Mouse (Mus musculus) G1E-ER4 (cell line): Measurements from ENCODE around the gene Vps18. TPM values are rescaled to one million over a fixed set of nuclear protein-coding genes. Genes with fewer than 3 reads are reported as not detected.

ENCODE experiments used
- GATA1 ChIP-seq: IDR thresholded peaks from one replicate; pipeline ENCODE4 v1.8.0; 2012; ENCODE audit warnings: low read length, inconsistent platforms
- polyA plus RNA-seq: library from polyadenylated mRNA; stranded (reverse); fragments of >175 nt; gene quantifications from 2 replicates; pipeline ENCODE4 v1.2.3, GENCODE M21; 2012

Gene Vps18
- 19.7 and 25.5 TPM in 2 replicates for polyA plus RNA-seq

DNA sequence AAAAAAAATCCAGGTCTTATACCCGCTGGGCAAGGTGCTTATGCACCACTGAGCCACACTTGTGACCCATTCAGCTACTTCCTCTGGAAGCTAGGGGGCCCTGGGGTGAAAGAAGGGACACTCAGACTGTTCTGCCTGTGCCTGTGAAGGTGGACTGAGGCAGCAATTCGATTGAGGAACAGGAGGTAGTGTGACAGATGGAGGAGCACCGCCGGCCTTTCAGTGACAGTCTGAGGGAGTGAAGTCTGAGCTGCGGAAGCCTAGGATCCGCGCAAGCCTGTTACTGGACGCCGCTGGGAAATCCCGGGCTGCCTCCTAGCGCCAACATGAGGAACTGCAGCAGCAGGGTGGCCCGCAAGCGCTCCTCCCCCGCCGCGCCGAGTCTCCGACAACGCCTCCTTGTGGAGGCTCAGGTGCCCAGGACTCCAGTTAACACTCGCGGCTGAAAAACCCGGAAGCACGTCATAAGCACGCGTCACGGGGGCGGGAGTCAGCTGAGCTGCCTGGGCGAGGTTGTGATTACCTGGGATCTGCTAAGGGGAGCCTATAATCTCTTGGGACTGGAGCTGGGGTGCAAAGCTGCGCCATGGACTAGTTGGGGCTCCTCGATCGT, at the start of gene Vps18:
Gene Vps18 (plus strand): TSS at position 471 of the 613 bp plus-strand sequence.
- no peak for TF ChIP-seq GATA1

DNA sequence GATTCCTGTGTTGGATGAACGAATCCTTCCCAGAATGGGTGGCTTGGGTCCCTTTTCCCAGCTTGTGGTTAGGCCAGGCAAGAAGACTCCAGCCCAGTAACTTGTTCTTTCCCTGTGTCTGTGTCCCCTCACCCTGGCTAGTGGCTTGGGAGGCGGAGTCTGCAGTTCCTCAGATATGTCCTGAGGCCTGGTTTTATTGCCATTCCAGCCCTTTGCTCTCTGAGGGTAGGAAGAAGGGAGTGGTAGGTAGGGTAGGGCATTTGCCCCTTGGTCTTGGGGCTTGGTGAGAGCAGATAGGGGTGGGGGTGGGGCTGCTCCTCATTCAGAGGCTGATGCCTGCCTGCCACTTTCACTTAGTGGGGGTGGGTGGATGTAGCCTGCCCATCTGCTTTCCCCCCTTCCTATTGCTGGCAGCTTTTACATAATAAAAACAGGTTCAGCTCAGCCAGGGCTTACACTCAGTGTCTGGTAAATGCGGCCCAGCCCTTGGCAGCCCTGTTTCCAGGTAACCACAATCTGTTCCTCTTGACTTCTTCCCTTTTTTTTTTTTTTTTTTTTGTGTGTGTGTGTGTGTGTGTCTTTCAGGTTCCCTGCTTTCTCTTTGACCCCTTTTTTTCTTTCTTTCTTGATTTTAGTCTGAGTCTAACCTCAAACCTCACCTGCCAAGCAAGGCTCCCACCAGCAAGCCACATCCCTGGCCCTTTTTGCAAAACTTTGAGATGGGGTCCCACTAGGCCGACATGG, 48.3 kb upstream of the Vps18 start:
- TF ChIP-seq GATA1 = no peak

GRCm38 (mm10) chr2:119240819-119241186, 47.7 kb upstream of the Vps18 start:
- no peak for TF ChIP-seq GATA1

- TF ChIP-seq GATA1 = no peak
These were observed 46.0 kb upstream of the Vps18 start for GRCm38 (mm10) chr2:119242548-119242947.

GRCm38 (mm10) chr2:119245246-119245645, 43.3 kb upstream of the Vps18 start:
- no peak for TF ChIP-seq GATA1

DNA sequence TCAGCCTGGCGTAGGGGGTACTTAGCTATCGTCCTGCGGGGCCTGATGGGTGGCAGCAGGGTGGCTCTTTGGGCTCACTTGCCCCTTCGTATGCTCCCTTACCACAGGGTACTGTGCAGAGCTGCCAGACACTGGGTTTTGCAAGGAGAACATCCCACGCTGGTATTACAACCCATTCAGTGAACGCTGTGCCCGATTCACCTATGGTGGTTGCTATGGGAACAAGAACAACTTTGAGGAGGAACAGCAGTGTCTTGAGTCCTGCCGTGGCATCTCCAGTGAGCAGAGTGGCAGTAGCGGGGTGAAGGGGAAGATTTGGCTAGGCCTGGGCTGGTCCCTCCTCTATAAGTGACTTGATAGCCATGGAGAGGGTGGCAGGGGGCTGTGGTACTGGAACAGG, 40.6 kb upstream of the Vps18 start:
- TF ChIP-seq GATA1 = no peak

DNA sequence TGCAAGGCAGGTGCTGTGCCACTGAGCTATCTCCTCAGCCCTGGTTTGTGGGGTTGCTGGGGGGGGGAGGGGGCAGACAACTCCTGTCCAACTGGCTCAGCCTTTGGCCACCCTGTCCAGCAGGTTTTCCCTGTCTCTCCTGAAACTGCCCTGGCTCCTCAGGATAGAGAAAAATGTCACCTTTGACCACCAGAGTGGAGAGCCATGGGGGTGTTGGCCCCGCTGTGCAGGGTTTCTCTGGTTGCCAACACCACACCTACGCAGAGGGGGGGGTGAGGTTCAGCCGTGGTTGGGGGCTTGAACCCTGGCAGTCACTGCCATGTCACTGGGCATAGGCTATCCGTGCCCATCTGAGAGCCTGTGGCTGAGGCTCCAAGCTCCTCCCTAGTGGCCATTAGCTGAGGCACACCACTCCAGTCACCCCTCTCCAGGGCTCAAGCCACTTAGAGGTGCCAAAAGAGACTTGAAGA, 38.9 kb upstream of the Vps18 start:
- no peak for TF ChIP-seq GATA1

GRCm38 (mm10) chr2:119250377-119250776, 38.2 kb upstream of the Vps18 start:
- no peak for TF ChIP-seq GATA1

GRCm38 (mm10) chr2:119250826-119251478, 37.6 kb upstream of the Vps18 start:
- TF ChIP-seq GATA1 = peak; percentile 49

DNA sequence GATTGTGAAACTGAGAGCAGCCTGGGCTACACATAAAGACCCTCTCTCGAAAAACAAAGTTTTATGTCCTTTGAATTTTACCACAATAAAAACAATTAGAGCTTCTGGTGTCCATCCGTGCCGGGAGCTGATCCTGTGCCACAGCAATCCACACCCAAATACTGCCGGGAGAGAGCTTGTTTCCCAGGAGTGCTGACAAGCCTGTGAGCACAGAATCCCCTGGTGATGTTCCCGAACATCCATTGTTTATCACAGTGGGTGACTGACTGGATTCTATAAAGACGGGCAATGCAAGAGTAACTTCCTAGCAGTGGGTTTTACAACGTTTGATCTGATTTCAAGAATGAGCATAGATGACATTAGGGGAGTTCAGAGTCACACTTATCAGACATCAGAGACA, 33.6 kb upstream of the Vps18 start:
- no peak for TF ChIP-seq GATA1

DNA sequence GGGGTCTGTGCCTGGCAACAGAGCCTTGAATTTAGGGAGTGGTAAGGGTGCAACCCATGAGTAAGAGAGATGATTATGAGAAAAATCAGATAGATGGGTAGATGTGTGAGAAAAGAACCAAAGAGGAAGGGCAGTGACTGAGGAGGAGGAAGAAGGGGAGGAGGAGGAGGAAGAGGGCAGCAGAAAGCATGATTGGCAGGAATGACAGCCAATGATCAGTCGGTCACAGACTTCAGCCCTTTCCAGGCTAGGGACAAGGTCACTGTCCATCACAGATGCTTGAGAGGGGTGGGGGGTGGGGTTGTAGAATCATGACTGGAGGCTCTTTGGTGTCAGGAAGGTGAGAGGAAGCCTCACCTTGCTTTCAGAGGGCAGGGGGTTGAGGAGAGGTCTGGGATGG, 28.0 kb upstream of the Vps18 start:
- no peak for TF ChIP-seq GATA1

GRCm38 (mm10) chr2:119261326-119261725, 27.2 kb upstream of the Vps18 start:
- no peak for TF ChIP-seq GATA1

DNA sequence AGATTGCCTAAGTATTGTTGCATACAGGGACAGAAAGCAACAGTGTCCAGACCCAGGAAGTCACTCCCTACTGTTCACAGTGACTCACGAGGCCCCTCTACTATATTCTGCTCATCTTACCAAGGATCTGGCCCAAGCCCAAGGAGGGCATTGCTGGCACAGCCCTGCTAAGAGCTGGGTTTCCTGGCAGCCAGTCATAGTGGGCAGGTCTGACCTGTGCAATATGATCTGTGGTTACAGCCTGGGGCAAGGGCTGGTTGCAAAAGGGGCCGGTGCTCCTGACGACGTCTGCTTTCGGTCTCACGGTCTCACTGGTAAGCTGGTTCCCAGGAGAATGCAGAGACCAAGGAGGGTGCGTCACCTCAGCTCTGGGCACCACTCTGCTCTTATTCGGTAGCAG, 25.6 kb upstream of the Vps18 start:
- no peak for TF ChIP-seq GATA1

DNA sequence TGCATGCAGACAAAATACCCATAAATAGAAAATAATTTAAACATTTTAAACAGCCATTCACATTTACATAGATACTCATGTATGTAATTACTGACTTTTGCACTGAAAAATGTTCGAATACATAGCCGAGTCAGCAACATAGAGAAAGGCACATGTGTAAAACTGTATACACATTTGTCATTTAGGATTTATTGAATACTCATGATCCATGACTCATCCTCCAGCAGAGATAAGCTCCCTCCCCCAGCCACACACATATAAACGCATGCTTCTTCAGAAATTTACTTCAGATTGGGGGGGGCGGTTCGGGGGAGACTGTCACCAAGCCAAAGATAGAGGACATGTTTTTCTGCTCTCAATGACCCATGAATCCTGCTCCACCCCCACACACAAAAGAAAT, 24.7 kb upstream of the Vps18 start:
- no peak for TF ChIP-seq GATA1

DNA sequence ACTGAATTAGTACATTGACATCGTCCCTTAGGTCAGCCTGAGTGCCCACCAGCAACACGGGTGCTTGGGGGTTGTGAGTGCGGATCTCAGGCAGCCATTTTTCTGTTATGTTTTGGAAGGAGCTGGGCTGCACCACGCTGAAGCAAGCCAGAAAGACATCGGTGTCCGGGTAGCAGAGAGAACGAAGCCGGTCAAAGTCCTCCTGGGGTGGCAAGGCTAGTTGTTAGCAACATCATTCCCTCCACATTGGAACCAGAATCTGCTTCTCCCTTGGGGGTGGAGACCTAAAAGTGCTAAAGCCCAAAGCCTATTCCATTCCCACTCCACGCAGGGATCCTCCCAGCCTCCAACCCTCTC, 18.3 kb upstream of the Vps18 start:
- TF ChIP-seq GATA1 = no peak

- TF ChIP-seq GATA1 = no peak
These were observed 17.8 kb upstream of the Vps18 start, which contains the start of gene Rhov for GRCm38 (mm10) chr2:119270643-119271331. TSS of gene Rhov (minus strand) at chr2:119271272.

- TF ChIP-seq GATA1 = no peak
These were observed 14.4 kb upstream of the Vps18 start for GRCm38 (mm10) chr2:119274126-119274525.
